Comparison of ENCODE assay signal across 22 mouse cellular contexts in the genomic region with DNA sequence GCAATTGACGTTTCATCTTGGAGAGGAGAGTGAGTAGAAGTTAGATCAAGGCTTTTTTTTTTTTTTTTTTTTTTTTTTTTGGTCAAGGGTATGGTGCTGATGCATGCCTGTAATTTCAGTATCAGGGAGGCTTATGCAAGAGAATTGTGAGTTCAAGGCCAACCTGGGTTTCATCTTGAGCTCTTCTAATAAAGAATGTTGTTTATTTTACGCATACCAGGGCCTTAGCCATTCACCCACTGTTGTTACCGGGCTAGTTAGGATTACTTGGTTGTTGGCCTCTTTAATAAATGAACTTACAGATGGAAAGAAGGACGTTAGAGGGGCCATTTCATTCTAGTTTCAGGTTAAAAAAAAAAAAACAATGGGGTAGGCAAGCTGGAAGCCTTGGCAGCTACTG. TPM values are rescaled to one million over a fixed set of nuclear protein-coding genes. Genes with fewer than 3 reads are reported as not detected.
A peak's percentile ranks its signal among the peaks of the same experiment; 100 is the strongest.
DNase-seq lines count a peak whose midpoint lies in the region; ATAC-seq and TF ChIP-seq lines count a peak whose summit lies in the region.
"Had no signal": no experiment of that assay in that cellular context is flagged by ENCODE, and none has a peak within 500 bp of the region (broad histone marks: within the 10 kb centered on the region; RNA-seq: fewer than 3 reads in every experiment).

No protein-coding gene starts in this region.

- H3K27ac ChIP-seq in cerebellum, adult 2 months (ENCODE audit: insufficient read depth, low read length) = 0 out of 2 replicates have a peak overlapping the region, but pooled peaks have one; percentile 25
- peak overlapping the region; percentile 90 for H3K27ac ChIP-seq in heart, embryonic 13.5 days (replicated peaks)
- H3K27ac ChIP-seq in heart, postnatal 0 days (ENCODE audit: low read depth) = peak overlapping the region; percentile 81
- H3K27ac ChIP-seq: embryonic facial prominence, embryonic 10.5 days; forebrain, embryonic 10.5 days; hindbrain, embryonic 10.5 days; hindbrain, embryonic 14.5 days; intestine, embryonic 15.5 days had no signal

- WGBS in cerebellum, adult 2 months = 69% methylated on average over 4 of the region's 4 CpGs
- WGBS in heart, embryonic 13.5 days = 70% methylated on average over 4 of the region's 4 CpGs
- 58% methylated on average over 4 of the region's 4 CpGs for WGBS in heart, postnatal 0 days

- no peak overlapping the region for H3K4me3 ChIP-seq in cerebellum, adult 2 months (replicated peaks; ENCODE audit: insufficient read depth, low read depth, low read length)
- H3K4me3 ChIP-seq in heart, embryonic 13.5 days = no peak overlapping the region
- no peak overlapping the region for H3K4me3 ChIP-seq in heart, postnatal 0 days (ENCODE audit: low read depth, low read length)
- H3K4me3 ChIP-seq: embryonic facial prominence, embryonic 10.5 days; erythroblast, embryonic 14.5 days; forebrain, embryonic 10.5 days; hindbrain, embryonic 10.5 days; intestine, embryonic 15.5 days had no signal

- no peaks in the 10 kb centered on the region for H3K27me3 ChIP-seq in cerebellum, adult 2 months (ENCODE audit: control insufficient read depth, insufficient read depth, low read length)
- H3K27me3 ChIP-seq in heart, embryonic 13.5 days (replicated peaks) = no peaks in the 10 kb centered on the region
- H3K27me3 ChIP-seq in heart, postnatal 0 days (ENCODE audit: control insufficient read depth, insufficient read depth, low read length) = no peaks in the 10 kb centered on the region
- H3K27me3 ChIP-seq: intestine, embryonic 15.5 days had no signal

- DNase-seq in cerebellum, adult 2 months = no peak
- DNase-seq in cerebellum, adult 11 months = no peak
- no peak for DNase-seq in heart, adult 18-20 months
- no peak for DNase-seq in heart, postnatal 0 days (ENCODE audit: low spot score)
- no peak for DNase-seq in heart, adult 9 months (ENCODE audit: low spot score in 2 of 2)
- peak; percentile 33 for DNase-seq in NIH3T3 (ENCODE audit: low read depth)
- DNase-seq: adrenal gland, postnatal 14 days; B cell, adult 2 months; cerebellum, adult 18-20 months; cerebellum, postnatal 10 days; heart, postnatal 14 days; kidney, adult 18-20 months had no signal

- TF ChIP-seq CTCF in cerebellum, adult 2 months (IDR thresholded peaks at IDR 0.05; ENCODE audit: borderline replicate concordance, insufficient read depth, low read depth, low read length) = no peak
- no peak for TF ChIP-seq CTCF in heart, postnatal 0 days (IDR thresholded peaks at IDR 0.05; ENCODE audit: low read depth)

- peaks cover 5% of the 10 kb centered on the region; the same call in 1 of the 2 replicates for H3K4me1 ChIP-seq in cerebellum, adult 2 months (ENCODE audit: control insufficient read depth, insufficient read depth, low read length)
- peaks cover 32% of the 10 kb centered on the region for H3K4me1 ChIP-seq in heart, embryonic 13.5 days
- peaks cover 14% of the 10 kb centered on the region for H3K4me1 ChIP-seq in heart, postnatal 0 days (ENCODE audit: control insufficient read depth, insufficient read depth)

- 0 out of 2 replicates have a peak, but pooled peaks cover 5% of the 10 kb centered on the region for H3K36me3 ChIP-seq in heart, embryonic 13.5 days
- H3K36me3 ChIP-seq in heart, postnatal 0 days (replicated peaks; ENCODE audit: control insufficient read depth, insufficient read depth, low read length) = no peaks in the 10 kb centered on the region
- H3K36me3 ChIP-seq: forebrain, embryonic 10.5 days; G1E; intestine, embryonic 15.5 days had no signal

- no peak for TF ChIP-seq EP300 in heart, postnatal 0 days (IDR thresholded peaks at IDR 0.05; ENCODE audit: low read depth)

- no peak for TF ChIP-seq POLR2A in cerebellum, adult 2 months (IDR thresholded peaks at IDR 0.05; ENCODE audit: borderline replicate concordance, insufficient read depth, low read length)

- H3K9ac ChIP-seq in heart, embryonic 13.5 days = no peak overlapping the region
- no peak overlapping the region for H3K9ac ChIP-seq in heart, postnatal 0 days (replicated peaks; ENCODE audit: low read depth, low read length)
- H3K9ac ChIP-seq: hindbrain, embryonic 14.5 days; intestine, embryonic 15.5 days had no signal

- H3K9me3 ChIP-seq in heart, embryonic 13.5 days = no peaks in the 10 kb centered on the region
- no peaks in the 10 kb centered on the region for H3K9me3 ChIP-seq in heart, postnatal 0 days (replicated peaks; ENCODE audit: control insufficient read depth, low read length)
- H3K9me3 ChIP-seq: embryonic facial prominence, embryonic 10.5 days; forebrain, embryonic 10.5 days; G1E; hindbrain, embryonic 10.5 days; intestine, embryonic 15.5 days had no signal

- ATAC-seq in heart, embryonic 13.5 days (ENCODE audit: extremely low read depth, insufficient number of reproducible peaks, low FRiP score, low TSS enrichment) = no peak
- ATAC-seq in heart, postnatal 0 days (ENCODE audit: insufficient read depth, low read depth) = no peak
- ATAC-seq: CD4-positive, CD25-positive, alpha-beta regulatory T cell, adult 4 months; forebrain, embryonic 14.5 days; intestine, embryonic 15.5 days had no signal

- no peak overlapping the region for H3K4me2 ChIP-seq in heart, embryonic 13.5 days
- H3K4me2 ChIP-seq in heart, postnatal 0 days (ENCODE audit: low read depth, low read length) = no peak overlapping the region
- H3K4me2 ChIP-seq: hindbrain, embryonic 14.5 days; intestine, embryonic 15.5 days had no signal

RNA-seq across cellular contexts. Expression of gene Btg1, which starts 25.2 kb away (rescaled TPM):
- polyA plus RNA-seq in cerebellum, adult 2 months (2012; rRNA removed) = 72.7 and 87.6 TPM in 2 replicates
- polyA plus RNA-seq in heart, embryonic 13.5 days (2015; fragmentation: Nextera tagmentation; extraction: Ambion mirVana) = 46.0 and 50.7 TPM in 2 replicates
- 10 to 100 TPM; 34.2 to 43.1 TPM for total RNA-seq in heart, adult 18-20 months (2021)
- 21.6 and 24.7 TPM in 2 replicates for total RNA-seq in heart, postnatal 0 days (2014; rRNA removed; ENCODE audit: low replicate concordance)
- 28.7 and 38.9 TPM in 2 replicates for polyA plus RNA-seq in heart, postnatal 0 days (2015; fragmentation: Nextera tagmentation; extraction: Ambion mirVana)

Comparison
In these comparisons a context has a peak if more than half of its experiments do, and no peak if none do; other contexts are left out.
1. H3K27ac ChIP-seq: peak in every context shown above with its lines; median percentile 90 in heart, embryonic 13.5 days; 81 in heart, postnatal 0 days; 25 in cerebellum, adult 2 months.